Mouse (Mus musculus) retina, postnatal 1 day (tissue): Measurements from ENCODE around the gene Copa.

Experiments
- DNase-seq: peaks from one replicate; pipeline ENCODE4 v3.0.0-alpha.2; 2012

Gene Copa

GRCm38 (mm10) chr1:172093522-172093921, 11.2 kb downstream of the Copa start:
- DNase-seq: no peak

GRCm38 (mm10) chr1:172094295-172094694, 12.0 kb downstream of the Copa start:
- DNase-seq: no peak

- DNase-seq: peak; percentile 30
Measured at GRCm38 (mm10) chr1:172095202-172095601, 12.9 kb downstream of the Copa start.

- DNase-seq: no peak
Measured at GRCm38 (mm10) chr1:172099325-172100033, 17.1 kb downstream of the Copa start.

GRCm38 (mm10) chr1:172103619-172104018, 21.3 kb downstream of the Copa start:
- no peak for DNase-seq

- peak; percentile 17 for DNase-seq
Measured at GRCm38 (mm10) chr1:172105101-172105500, 22.8 kb downstream of the Copa start.

GRCm38 (mm10) chr1:172107777-172108477, 25.6 kb downstream of the Copa start:
- DNase-seq: no peak

GRCm38 (mm10) chr1:172116948-172117347, 34.6 kb downstream of the Copa start:
- DNase-seq: no peak

GRCm38 (mm10) chr1:172119100-172119499, 36.8 kb downstream of the Copa start:
- DNase-seq: no peak

GRCm38 (mm10) chr1:172119720-172120119, 37.4 kb downstream of the Copa start:
- peak; percentile 80 for DNase-seq

- DNase-seq: no peak
Measured at GRCm38 (mm10) chr1:172122671-172123070, 40.3 kb downstream of the Copa start.

GRCm38 (mm10) chr1:172124572-172124971, 42.2 kb downstream of the Copa start:
- DNase-seq: no peak

GRCm38 (mm10) chr1:172126376-172127347, 44.3 kb downstream of the Copa start, which contains the start of gene Pex19:
Gene Pex19, plus strand, starts transcription at chr1:172126755.
- peak; percentile 96 for DNase-seq

- DNase-seq: no peak
Measured at GRCm38 (mm10) chr1:172127487-172127886, 45.2 kb downstream of the Copa start.

- no peak for DNase-seq
Measured at GRCm38 (mm10) chr1:172128563-172128962, 46.2 kb downstream of the Copa start.

- DNase-seq: peak; percentile 33
Measured at GRCm38 (mm10) chr1:172129108-172129507, 46.8 kb downstream of the Copa start.

GRCm38 (mm10) chr1:172129780-172130179, 47.5 kb downstream of the Copa start:
- DNase-seq: no peak

- DNase-seq: no peak
Measured at GRCm38 (mm10) chr1:172132319-172132718, 50.0 kb downstream of the Copa start.

- no peak for DNase-seq
Measured at GRCm38 (mm10) chr1:172133535-172133934, 51.2 kb downstream of the Copa start.

GRCm38 (mm10) chr1:172134072-172134471, 51.7 kb downstream of the Copa start:
- no peak for DNase-seq

- DNase-seq: no peak
Measured at GRCm38 (mm10) chr1:172140160-172140559, 57.8 kb downstream of the Copa start.

GRCm38 (mm10) chr1:172140825-172141224, 58.5 kb downstream of the Copa start:
- DNase-seq: no peak

- no peak for DNase-seq
Measured at GRCm38 (mm10) chr1:172141529-172141928, 59.2 kb downstream of the Copa start.
